Mouse (Mus musculus) heart, adult 2 months (tissue): ENCODE measurements around the gene Ascc2. TPM values are rescaled to one million over a fixed set of nuclear protein-coding genes. Genes with fewer than 3 reads are reported as not detected.

Source experiments
- DNase-seq, 2 experiments: peaks; one replicate each; pipeline ENCODE4 v3.0.0; 2021
- H3K27ac ChIP-seq: fragments of 200-600 bp; 2 replicates; pipeline ENCODE4 v1.8.1; 2022
- H3K27me3 ChIP-seq: fragments of 200-500 bp; 2 replicates; pipeline ENCODE4 v1.6.1; 2012; ENCODE audit warnings: mild to moderate bottlenecking, low read length, inconsistent platforms, mixed read lengths; ENCODE audit not compliant: control insufficient read depth, insufficient read depth
- H3K36me3 ChIP-seq: fragments of 200-500 bp; 2 replicates; pipeline ENCODE4 v1.6.1; 2012; ENCODE audit warnings: low read length, inconsistent platforms; ENCODE audit not compliant: control insufficient read depth, insufficient read depth
- H3K4me1 ChIP-seq: fragments of 200-500 bp; 2 replicates; pipeline ENCODE4 v1.6.1; 2011; ENCODE audit warnings: low read length; ENCODE audit not compliant: control insufficient read depth, insufficient read depth
- H3K4me3 ChIP-seq: fragments of 200-600 bp; 2 replicates; pipeline ENCODE4 v1.8.1; 2022
- H3K79me2 ChIP-seq: fragments of 200-500 bp; replicated peaks from 2 replicates; pipeline ENCODE4 v1.6.1; 2012; ENCODE audit warnings: mild to moderate bottlenecking, inconsistent platforms, low read length, moderate library complexity, mixed read lengths; ENCODE audit not compliant: control insufficient read depth, insufficient read depth
- H3K9ac ChIP-seq: fragments of 200-500 bp; 2 replicates; pipeline ENCODE4 v1.6.1; 2012; ENCODE audit warnings: low read depth, mild to moderate bottlenecking, control low read depth, inconsistent platforms, low read length, mixed read lengths
- CTCF ChIP-seq: fragments of 200-600 bp; IDR thresholded peaks from 2 replicates; pipeline ENCODE4 v1.8.1; 2022; ENCODE audit warnings: antibody characterized with exemption, mild to moderate bottlenecking, moderate library complexity
- EP300 ChIP-seq: fragments of 200-500 bp; IDR thresholded peaks from 2 replicates; pipeline ENCODE4 v1.6.1; 2011; ENCODE audit warnings: low read depth, low read length, control low read depth; ENCODE audit not compliant: insufficient read depth
- POLR2A ChIP-seq: fragments of 200-500 bp; IDR thresholded peaks from 2 replicates; pipeline ENCODE4 v1.6.1; 2011; ENCODE audit warnings: mild to moderate bottlenecking, low read depth, low read length, control low read depth; ENCODE audit not compliant: insufficient read depth
- WGBS: fragments of 180-500 bp; shearing (Covaris S2); methylation state at CpG from one replicate; pipeline ENCODE4 v1.1.7; 2018; 5-methylcytosine and 5-hydroxymethylcytosine counted together
- intact Hi-C: fragments of 180-260 bp; cut with DNase I; formaldehyde crosslinking; loops from one replicate; pipeline ENCODE4 v1.15.1; 2025
- polyA plus RNA-seq: library from polyadenylated mRNA; depleted of rRNA; stranded (reverse); fragments of >200 nt; gene quantifications from 2 replicates; pipeline ENCODE4 v1.2.3, GENCODE M21; 2012
- total RNA-seq, 2 experiments: library from RNA; stranded (reverse); gene quantifications; 2 replicates each; pipeline ENCODE4 v1.2.3; 2021

Ascc2 gene
- total and polyA plus RNA-seq, 3 experiments = 9.7 to 14.5 (median 14.1) TPM

GRCm38 (mm10) chr11:4622997-4623396 lies 14.6 kb upstream of the Ascc2 start:
- H3K27ac ChIP-seq = no peak overlapping the region
- H3K36me3 ChIP-seq = no peaks in the 10 kb centered on the region
- no peak overlapping the region for H3K4me3 ChIP-seq
- H3K79me2 ChIP-seq = no peaks in the 10 kb centered on the region
- H3K4me1 ChIP-seq = peaks cover 7% of the 10 kb centered on the region
- DNase-seq = no peak
- intact Hi-C loops = no loop called here
- TF ChIP-seq POLR2A (no peak), CTCF (no peak), EP300 (no peak)
- no peaks in the 10 kb centered on the region for H3K27me3 ChIP-seq
- H3K9ac ChIP-seq = no peak overlapping the region
- WGBS = 78% methylated on average over 5 of the region's 5 CpGs

GRCm38 (mm10) chr11:4625931-4626330 lies 11.6 kb upstream of the Ascc2 start:
- H3K36me3 ChIP-seq = no peaks in the 10 kb centered on the region
- 81% methylated on average over 7 of the region's 7 CpGs for WGBS
- no peaks in the 10 kb centered on the region for H3K79me2 ChIP-seq
- intact Hi-C loops = no loop called here
- no peak for TF ChIP-seq CTCF
- no peak for TF ChIP-seq POLR2A
- TF ChIP-seq EP300 = no peak
- H3K9ac ChIP-seq = no peak overlapping the region
- no peak for DNase-seq
- H3K27me3 ChIP-seq = no peaks in the 10 kb centered on the region
- H3K4me3 ChIP-seq = no peak overlapping the region
- no peaks in the 10 kb centered on the region; the same call in 1 of the 2 replicates for H3K4me1 ChIP-seq
- H3K27ac ChIP-seq = no peak overlapping the region

- no peaks in the 10 kb centered on the region for H3K27me3 ChIP-seq
- DNase-seq = no peak
- TF ChIP-seq EP300 = no peak
- no peak for TF ChIP-seq CTCF
- no peak for TF ChIP-seq POLR2A
- no peaks in the 10 kb centered on the region for H3K36me3 ChIP-seq
- 88% methylated on average over 7 of the region's 7 CpGs for WGBS
- intact Hi-C loops = no loop called here
- no peaks in the 10 kb centered on the region for H3K4me1 ChIP-seq
- H3K9ac ChIP-seq = no peak overlapping the region
- H3K27ac ChIP-seq = no peak overlapping the region
- H3K79me2 ChIP-seq = no peaks in the 10 kb centered on the region
- no peak overlapping the region for H3K4me3 ChIP-seq
Observed at GRCm38 (mm10) chr11:4627636-4628035, 9.9 kb upstream of the Ascc2 start.

- no peak for DNase-seq
- no peaks in the 10 kb centered on the region for H3K36me3 ChIP-seq
- no peak overlapping the region for H3K4me3 ChIP-seq
- H3K4me1 ChIP-seq = no peaks in the 10 kb centered on the region
- H3K27me3 ChIP-seq = no peaks in the 10 kb centered on the region
- 44% methylated on average over 8 of the region's 8 CpGs for WGBS
- H3K9ac ChIP-seq = no peak overlapping the region
- no peak overlapping the region for H3K27ac ChIP-seq
- intact Hi-C loops = no loop called here
- TF ChIP-seq EP300 (no peak), POLR2A (no peak), CTCF (no peak)
- H3K79me2 ChIP-seq = no peaks in the 10 kb centered on the region
Observed at GRCm38 (mm10) chr11:4629861-4630280, 7.7 kb upstream of the Ascc2 start.

- intact Hi-C loops = no loop called here
- Histone ChIP-seq H3K9ac (no peak overlapping the region), H3K79me2 (no peaks in the 10 kb centered on the region), H3K4me1 (peaks cover 8% of the 10 kb centered on the region), H3K27ac (no peak overlapping the region), H3K4me3 (no peak overlapping the region), H3K36me3 (peaks cover 4% of the 10 kb centered on the region; the same call in 1 of the 2 replicates), H3K27me3 (no peaks in the 10 kb centered on the region)
- TF ChIP-seq POLR2A = no peak
- TF ChIP-seq EP300 = no peak
- no peak for TF ChIP-seq CTCF
- 61% methylated on average over 2 of the region's 2 CpGs for WGBS
- no peak for DNase-seq
Observed at GRCm38 (mm10) chr11:4633420-4633819, 4.1 kb upstream of the Ascc2 start.

- H3K4me1 ChIP-seq = peaks cover 11% of the 10 kb centered on the region
- H3K9ac ChIP-seq = no peak overlapping the region
- WGBS = 57% methylated on average over 5 of the region's 5 CpGs
- no peaks in the 10 kb centered on the region for H3K27me3 ChIP-seq
- peaks cover 4% of the 10 kb centered on the region; the same call in 1 of the 2 replicates for H3K36me3 ChIP-seq
- DNase-seq = no peak
- TF ChIP-seq POLR2A = no peak
- no peak for TF ChIP-seq EP300
- TF ChIP-seq CTCF = no peak
- no peak overlapping the region for H3K4me3 ChIP-seq
- no peak overlapping the region for H3K27ac ChIP-seq
- intact Hi-C loops = no loop called here
- 0 out of 2 replicates have a peak, but pooled peaks cover 2% of the 10 kb centered on the region for H3K79me2 ChIP-seq
Observed at GRCm38 (mm10) chr11:4634395-4634794, 3.2 kb upstream of the Ascc2 start.

- peaks cover 4% of the 10 kb centered on the region for H3K36me3 ChIP-seq
- H3K27ac ChIP-seq = peak overlapping the region; percentile 87
- 0 out of 2 replicates have a peak, but pooled peaks cover 2% of the 10 kb centered on the region for H3K79me2 ChIP-seq
- H3K4me3 ChIP-seq = peak overlapping the region; percentile 68
- DNase-seq = no peak
- TF ChIP-seq POLR2A (no peak), CTCF (no peak), EP300 (no peak)
- H3K27me3 ChIP-seq = no peaks in the 10 kb centered on the region
- WGBS = 47% methylated on average over 5 of the region's 5 CpGs
- intact Hi-C loops = loop anchor here (2.0 kb wide), 1 partner anchor 42 kb away; the partner anchor contains the start of gene Mtmr3
- H3K4me1 ChIP-seq = peaks cover 11% of the 10 kb centered on the region
- H3K9ac ChIP-seq = peak overlapping the region; percentile 9
Observed at GRCm38 (mm10) chr11:4636782-4637342, 685 bp upstream of the Ascc2 start.
